Mouse (Mus musculus): ENCODE data around the gene Wipi2.

GRCm38 (mm10) chr5:142696258-142696657 lies 68.8 kb downstream of the Wipi2 start:
- TF ChIP-seq CTCF (IDR thresholded peaks at IDR 0.05; ENCODE audit: low read depth) (no peak), EP300 (IDR thresholded peaks at IDR 0.05; ENCODE audit: low read depth) (no peak)

Data from liver, postnatal 0 days (tissue).